16 mouse cellular contexts compared by ENCODE assay signal in genomic region chrX:112255513-112255912, GRCm38 (mm10). TPM values are rescaled to one million over a fixed set of nuclear protein-coding genes. Genes with fewer than 3 reads are reported as not detected.
A peak's percentile ranks its signal among the peaks of the same experiment; 100 is the strongest.
DNase-seq lines count a peak whose midpoint lies in the region; ATAC-seq and TF ChIP-seq lines count a peak whose summit lies in the region.
"Had no signal": no experiment of that assay in that cellular context is flagged by ENCODE, and none has a peak within 500 bp of the region (broad histone marks: within the 10 kb centered on the region; RNA-seq: fewer than 3 reads in every experiment).

No protein-coding gene starts in this region.

- no peaks in the 10 kb centered on the region for H3K36me3 ChIP-seq in forebrain, postnatal 0 days (ENCODE audit: insufficient read depth)
- H3K36me3 ChIP-seq in forebrain, embryonic 13.5 days (ENCODE audit: poor library complexity, severe bottlenecking) = no peaks in the 10 kb centered on the region
- no peaks in the 10 kb centered on the region for H3K36me3 ChIP-seq in limb, embryonic 14.5 days (ENCODE audit: control insufficient read depth, insufficient read depth, low read length)
- no peaks in the 10 kb centered on the region for H3K36me3 ChIP-seq in kidney, adult 2 months (ENCODE audit: control insufficient read depth, insufficient read depth, low read length)
- H3K36me3 ChIP-seq: hindbrain, embryonic 15.5 days; neural tube, embryonic 15.5 days; stomach, embryonic 15.5 days had no signal

- H3K27me3 ChIP-seq in forebrain, postnatal 0 days (ENCODE audit: insufficient read depth, low read length) = no peaks in the 10 kb centered on the region
- no peaks in the 10 kb centered on the region for H3K27me3 ChIP-seq in forebrain, embryonic 13.5 days
- no peaks in the 10 kb centered on the region for H3K27me3 ChIP-seq in limb, embryonic 14.5 days (ENCODE audit: control insufficient read depth, insufficient read depth, low read length)
- H3K27me3 ChIP-seq in kidney, adult 2 months (replicated peaks; ENCODE audit: control insufficient read depth, insufficient read depth, low read length) = no peaks in the 10 kb centered on the region
- H3K27me3 ChIP-seq: hindbrain, embryonic 15.5 days; neural tube, embryonic 15.5 days; stomach, embryonic 15.5 days had no signal

- TF ChIP-seq CTCF in forebrain, postnatal 0 days (IDR thresholded peaks at IDR 0.05; ENCODE audit: low read depth) = no peak
- no peak for TF ChIP-seq CTCF in kidney, adult 2 months (conservative IDR thresholded peaks at IDR 0.05; ENCODE audit: insufficient read depth, insufficient read length, low read depth, low read length)

- TF ChIP-seq POLR2A in limb, embryonic 14.5 days (IDR thresholded peaks at IDR 0.05; ENCODE audit: borderline replicate concordance, extremely low read depth, insufficient read depth, insufficient read length) = no peak
- no peak for TF ChIP-seq POLR2A in kidney, adult 2 months (IDR thresholded peaks at IDR 0.05; ENCODE audit: low read depth, low read length)

- ATAC-seq in forebrain, postnatal 0 days = peak; percentile 42; the same call in 1 of the 2 replicates
- ATAC-seq in forebrain, embryonic 13.5 days = no peak
- ATAC-seq in limb, embryonic 14.5 days (ENCODE audit: low FRiP score, low read depth) = no peak

- DNase-seq in forebrain, postnatal 0 days = peak; percentile 22
- peak; percentile 0 for DNase-seq in lung, postnatal 36 days
- no peak for DNase-seq in lung, adult 18-20 months
- peak; percentile 5 for DNase-seq in limb, embryonic 14.5 days (ENCODE audit: low spot score)
- DNase-seq in thymus, postnatal 14 days = no peak
- no peak for DNase-seq in ovary, postnatal 10 days (ENCODE audit: low spot score)
- no peak for DNase-seq in kidney, adult 2 months
- DNase-seq: cerebellum, adult 8-10 months; gastrocnemius, postnatal 25 days; kidney, adult 9 months had no signal

- no peak overlapping the region for H3K9ac ChIP-seq in forebrain, postnatal 0 days
- no peak overlapping the region for H3K9ac ChIP-seq in forebrain, embryonic 13.5 days
- H3K9ac ChIP-seq in limb, embryonic 14.5 days (ENCODE audit: low read depth, low read length, severe bottlenecking) = no peak overlapping the region
- H3K9ac ChIP-seq: hindbrain, embryonic 15.5 days; neural tube, embryonic 15.5 days; stomach, embryonic 15.5 days had no signal

- H3K4me2 ChIP-seq in forebrain, postnatal 0 days (ENCODE audit: low read depth) = no peak overlapping the region
- no peak overlapping the region for H3K4me2 ChIP-seq in forebrain, embryonic 13.5 days
- H3K4me2 ChIP-seq in limb, embryonic 14.5 days (replicated peaks; ENCODE audit: low read depth, low read length, severe bottlenecking) = no peak overlapping the region
- H3K4me2 ChIP-seq: hindbrain, embryonic 15.5 days; neural tube, embryonic 15.5 days; stomach, embryonic 15.5 days had no signal

- H3K9me3 ChIP-seq in forebrain, postnatal 0 days (ENCODE audit: low read length) = no peaks in the 10 kb centered on the region
- no peaks in the 10 kb centered on the region for H3K9me3 ChIP-seq in forebrain, embryonic 13.5 days (replicated peaks)
- H3K9me3 ChIP-seq in limb, embryonic 14.5 days (ENCODE audit: control insufficient read depth, low read length) = no peaks in the 10 kb centered on the region
- H3K9me3 ChIP-seq: hindbrain, embryonic 15.5 days; neural tube, embryonic 15.5 days; stomach, embryonic 15.5 days had no signal

- H3K27ac ChIP-seq in forebrain, postnatal 0 days (ENCODE audit: low read depth, low read length) = no peak overlapping the region
- H3K27ac ChIP-seq in forebrain, embryonic 13.5 days = no peak overlapping the region
- H3K27ac ChIP-seq in limb, embryonic 14.5 days (replicated peaks; ENCODE audit: low read depth, low read length) = no peak overlapping the region
- H3K27ac ChIP-seq in kidney, adult 2 months (ENCODE audit: insufficient read depth, low read depth, low read length) = no peak overlapping the region
- H3K27ac ChIP-seq: hindbrain, embryonic 15.5 days; neural tube, embryonic 15.5 days; stomach, embryonic 15.5 days had no signal

- H3K4me3 ChIP-seq in forebrain, postnatal 0 days (ENCODE audit: low read depth, low read length) = no peak overlapping the region
- no peak overlapping the region for H3K4me3 ChIP-seq in forebrain, embryonic 13.5 days
- no peak overlapping the region for H3K4me3 ChIP-seq in limb, embryonic 14.5 days (replicated peaks; ENCODE audit: low read length)
- no peak overlapping the region for H3K4me3 ChIP-seq in kidney, adult 2 months (ENCODE audit: insufficient read depth, low read depth, low read length)
- H3K4me3 ChIP-seq: hindbrain, embryonic 15.5 days; neural tube, embryonic 15.5 days; stomach, embryonic 15.5 days had no signal

- H3K4me1 ChIP-seq in forebrain, postnatal 0 days (ENCODE audit: insufficient read depth) = no peaks in the 10 kb centered on the region
- no peaks in the 10 kb centered on the region for H3K4me1 ChIP-seq in forebrain, embryonic 13.5 days
- H3K4me1 ChIP-seq in limb, embryonic 14.5 days (ENCODE audit: control insufficient read depth, insufficient read depth, low read length) = no peaks in the 10 kb centered on the region
- H3K4me1 ChIP-seq in kidney, adult 2 months (ENCODE audit: control insufficient read depth, insufficient read depth, low read length) = no peaks in the 10 kb centered on the region
- H3K4me1 ChIP-seq: hindbrain, embryonic 15.5 days; neural tube, embryonic 15.5 days; stomach, embryonic 15.5 days had no signal

- WGBS in forebrain, postnatal 0 days = 56% methylated on average over 2 of the region's 2 CpGs
- whole genome bisulfite sequencing in forebrain, embryonic 13.5 days = 78% methylated on average over 2 of the region's 2 CpGs
- 76% methylated on average over 2 of the region's 2 CpGs for WGBS in limb, embryonic 14.5 days
- 73% methylated on average over 2 of the region's 2 CpGs for WGBS in kidney, adult 2 months

RNA-seq across cellular contexts. Expression of gene 4933403O08Rik, which starts 16.7 kb away (rescaled TPM):
- 0.31 and 1.4 TPM in 2 replicates for total RNA-seq in forebrain, postnatal 0 days (2014; rRNA removed)
- not detected in 2 replicates for polyA plus RNA-seq in forebrain, postnatal 0 days (2015; fragmentation: Nextera tagmentation; extraction: Ambion mirVana)
- polyA plus RNA-seq in forebrain, embryonic 13.5 days (2015; fragmentation: Nextera tagmentation; extraction: Ambion mirVana) = 0.18 TPM in 1 of 2 replicates, not detected in the other
- polyA plus RNA-seq in limb, embryonic 14.5 days (2012; rRNA removed) = 0.38 and 0.45 TPM in 2 replicates
- 0.50 TPM in 1 of 2 replicates, not detected in the other for polyA plus RNA-seq in limb, embryonic 14.5 days (2014; fragmentation: Nextera tagmentation; extraction: Ambion mirVana)
- not detected in 2 replicates for polyA plus RNA-seq in kidney, adult 2 months (2012; rRNA removed)
- total RNA-seq: gastrocnemius, postnatal 25 days had no signal
- polyA plus RNA-seq: heart, embryonic 14.5 days; hindbrain, embryonic 15.5 days; urinary bladder, adult 2 months had no signal

RNA-seq across cellular contexts. Expression of gene Apool, which starts 55.6 kb away (rescaled TPM):
- 6.0 and 6.4 TPM in 2 replicates for total RNA-seq in forebrain, postnatal 0 days (2014; rRNA removed)
- 11.1 and 12.0 TPM in 2 replicates for polyA plus RNA-seq in forebrain, postnatal 0 days (2015; fragmentation: Nextera tagmentation; extraction: Ambion mirVana)
- polyA plus RNA-seq in forebrain, embryonic 13.5 days (2015; fragmentation: Nextera tagmentation; extraction: Ambion mirVana) = 38.7 and 41.2 TPM in 2 replicates
- polyA plus RNA-seq in limb, embryonic 14.5 days (2012; rRNA removed) = 14.0 and 24.2 TPM in 2 replicates
- polyA plus RNA-seq in limb, embryonic 14.5 days (2014; fragmentation: Nextera tagmentation; extraction: Ambion mirVana) = 55.7 and 58.0 TPM in 2 replicates
- 8.7 and 15.0 TPM in 2 replicates for polyA plus RNA-seq in kidney, adult 2 months (2012; rRNA removed)

Comparison
In these comparisons a context has a peak if more than half of its experiments do, and no peak if none do; other contexts are left out.
1. DNase-seq: peak in forebrain, postnatal 0 days (single experiment), lung, postnatal 36 days (single experiment) and limb, embryonic 14.5 days (single experiment); none in lung, adult 18-20 months (0 of 2), thymus, postnatal 14 days (single experiment), ovary, postnatal 10 days (single experiment) and kidney, adult 2 months (single experiment).